Mouse (Mus musculus): ENCODE data around the gene Bicdl1. TPM values are rescaled to one million over a fixed set of nuclear protein-coding genes. Genes with fewer than 3 reads are reported as not detected.

The Bicdl1 gene
- polyA plus RNA-seq, 1 experiment from 2014 or later = 9.1 TPM

DNA sequence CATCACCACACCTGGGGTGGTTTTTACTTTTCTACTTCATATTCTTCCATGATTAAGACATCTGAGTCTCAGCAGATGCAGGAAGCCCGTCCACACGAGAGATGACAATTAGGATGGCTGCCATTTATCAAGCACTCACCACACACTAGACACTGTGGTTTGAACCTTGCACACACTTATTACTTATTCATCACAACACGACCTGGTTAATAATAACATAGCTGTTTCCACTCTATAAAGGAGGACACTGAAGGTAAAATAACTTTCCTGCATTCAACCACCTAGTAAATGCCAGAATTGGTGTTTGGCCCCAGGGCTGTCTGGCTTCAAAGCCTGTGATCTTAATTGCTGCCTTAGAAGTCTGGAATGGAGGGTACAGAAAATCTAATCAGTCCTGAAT is 10.7 kb downstream of the Bicdl1 start:
- no peak for DNase-seq (ENCODE audit: low spot score)
- no peak overlapping the region for H3K27ac ChIP-seq (replicated peaks)
- H3K27me3 ChIP-seq (replicated peaks; ENCODE audit: low read depth, poor library complexity, severe bottlenecking) = no peaks in the 10 kb centered on the region
- H3K4me1 ChIP-seq = no peaks in the 10 kb centered on the region
- WGBS = 72% methylated on average over 3 of the region's 3 CpGs
- H3K9me3 ChIP-seq = no peaks in the 10 kb centered on the region
- no peaks in the 10 kb centered on the region for H3K36me3 ChIP-seq (replicated peaks)
- no peak overlapping the region for H3K4me3 ChIP-seq

DNA sequence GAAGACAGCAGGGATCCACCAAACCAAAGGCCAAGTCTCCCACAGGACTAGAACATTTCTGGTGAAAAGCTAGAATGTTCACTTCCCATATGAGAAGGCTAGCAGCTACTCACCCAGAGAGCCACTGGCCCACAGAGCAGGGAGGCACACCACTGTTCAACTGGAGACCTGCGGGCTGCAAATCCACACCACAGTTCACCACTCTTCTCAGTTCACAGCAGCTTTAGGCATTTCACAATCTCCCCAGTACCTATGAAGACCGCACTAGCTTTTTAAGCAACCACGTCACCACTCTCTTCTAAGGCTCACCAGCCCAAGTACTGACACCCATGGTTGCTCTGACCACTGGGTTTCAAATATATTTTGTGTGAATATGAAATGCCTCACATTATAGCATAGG is 13.7 kb downstream of the Bicdl1 start:
- no peak for DNase-seq (ENCODE audit: low spot score)
- 94% methylated on average over 3 of the region's 3 CpGs for WGBS
- no peaks in the 10 kb centered on the region for H3K27me3 ChIP-seq (replicated peaks; ENCODE audit: low read depth, poor library complexity, severe bottlenecking)

DNA sequence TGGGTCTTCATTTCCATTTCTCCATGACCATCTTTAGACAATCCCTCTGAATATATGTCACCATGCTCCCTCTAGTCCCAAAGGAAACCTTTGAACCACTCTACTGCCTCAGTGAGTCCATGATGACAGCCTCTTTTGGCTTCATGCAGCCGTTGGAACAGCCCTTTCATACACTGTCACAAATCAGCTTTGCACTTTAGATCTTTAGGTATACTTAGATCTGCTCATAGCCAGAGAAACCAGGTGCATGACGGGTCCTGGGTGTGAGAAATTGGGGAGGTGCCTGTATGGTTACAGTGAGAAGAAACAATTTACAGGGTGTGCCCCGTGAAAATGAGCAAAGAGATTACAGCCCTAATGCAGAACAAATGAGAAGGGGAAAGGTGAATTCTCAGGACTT is 14.3 kb downstream of the Bicdl1 start:
- Histone ChIP-seq H3K9me3 (no peaks in the 10 kb centered on the region), H3K4me1 (no peaks in the 10 kb centered on the region), H3K36me3 (replicated peaks) (no peaks in the 10 kb centered on the region), H3K4me3 (no peak overlapping the region), H3K27me3 (replicated peaks; ENCODE audit: low read depth, poor library complexity, severe bottlenecking) (no peaks in the 10 kb centered on the region), H3K27ac (replicated peaks) (no peak overlapping the region)
- WGBS = 85% methylated on average over 3 of the region's 3 CpGs
- no peak for DNase-seq (ENCODE audit: low spot score)

More for the DNA sequence above, 13.7 kb downstream of the Bicdl1 start:
- H3K36me3 ChIP-seq (replicated peaks) = no peaks in the 10 kb centered on the region
- H3K4me1 ChIP-seq = no peaks in the 10 kb centered on the region
- no peaks in the 10 kb centered on the region for H3K9me3 ChIP-seq
- no peak overlapping the region for H3K4me3 ChIP-seq
- no peak overlapping the region for H3K27ac ChIP-seq (replicated peaks)

DNA sequence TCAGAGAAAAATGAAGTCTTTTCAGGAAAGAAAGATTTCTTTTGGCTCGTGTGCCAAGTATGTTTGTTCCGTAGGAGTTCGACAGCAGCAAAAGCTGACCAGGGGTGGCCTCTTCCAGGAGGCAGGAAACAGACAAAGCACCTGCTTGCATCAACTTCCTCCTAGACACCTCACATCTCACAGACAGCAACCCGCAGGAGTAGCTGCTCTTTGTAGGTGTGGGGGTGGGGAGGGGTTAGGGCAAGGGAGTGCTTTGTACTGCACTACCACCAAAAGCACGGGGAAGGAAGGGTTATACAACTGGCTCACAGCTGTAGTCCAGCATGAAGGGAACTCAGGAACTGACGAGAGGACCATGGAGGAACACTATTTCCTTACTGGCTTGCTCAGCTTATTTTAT is 15.0 kb downstream of the Bicdl1 start:
- no peaks in the 10 kb centered on the region for H3K4me1 ChIP-seq
- H3K36me3 ChIP-seq (replicated peaks) = no peaks in the 10 kb centered on the region
- no peak for DNase-seq (ENCODE audit: low spot score)
- 81% methylated on average over 6 of the region's 6 CpGs for WGBS
- no peaks in the 10 kb centered on the region for H3K27me3 ChIP-seq (replicated peaks; ENCODE audit: low read depth, poor library complexity, severe bottlenecking)
- H3K9me3 ChIP-seq = no peaks in the 10 kb centered on the region
- no peak overlapping the region for H3K27ac ChIP-seq (replicated peaks)
- H3K4me3 ChIP-seq = no peak overlapping the region

DNA sequence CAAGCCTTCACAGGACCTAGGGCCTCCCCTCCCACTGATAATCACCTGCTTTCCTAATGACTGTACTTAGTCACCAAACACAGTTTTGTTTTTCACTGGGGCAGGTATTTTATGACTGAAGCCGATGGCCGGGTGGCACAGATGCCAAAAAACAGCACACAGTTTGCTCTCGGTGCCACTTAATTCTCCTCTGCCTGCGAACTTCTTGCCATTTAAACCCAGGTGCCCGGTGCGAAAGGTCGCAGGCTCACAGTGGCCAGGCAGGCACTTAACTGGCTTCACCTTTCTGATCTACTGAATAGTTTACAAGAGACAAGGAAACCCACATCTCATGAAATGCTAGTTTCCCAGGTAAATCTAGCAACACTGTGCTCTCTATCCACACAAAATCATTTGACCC is 16.7 kb downstream of the Bicdl1 start:
- WGBS = 91% methylated on average over 7 of the region's 7 CpGs
- Histone ChIP-seq H3K4me3 (no peak overlapping the region), H3K36me3 (replicated peaks) (no peaks in the 10 kb centered on the region), H3K27me3 (replicated peaks; ENCODE audit: low read depth, poor library complexity, severe bottlenecking) (no peaks in the 10 kb centered on the region), H3K4me1 (no peaks in the 10 kb centered on the region), H3K27ac (replicated peaks) (no peak overlapping the region), H3K9me3 (no peaks in the 10 kb centered on the region)
- no peak for DNase-seq (ENCODE audit: low spot score)

DNA sequence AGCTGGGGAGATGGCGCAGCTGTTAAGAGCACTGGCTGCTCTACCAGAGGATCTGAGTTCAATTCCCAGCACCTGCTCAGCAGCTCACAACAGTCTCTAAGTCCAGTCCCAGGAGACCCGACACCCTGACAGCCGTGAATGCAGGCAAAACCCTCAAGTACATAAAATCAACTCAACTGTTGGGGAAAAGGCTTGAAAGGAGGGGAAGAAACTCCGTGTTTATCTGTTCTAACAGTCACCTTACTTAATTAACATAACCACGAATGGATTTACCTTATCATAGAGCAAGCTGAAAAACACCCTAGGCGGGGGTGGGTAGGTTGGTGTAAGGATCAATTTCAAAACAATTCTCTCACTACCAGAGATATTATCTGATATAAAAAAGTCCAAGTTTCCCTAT is 18.9 kb downstream of the Bicdl1 start:
- 78% methylated on average over 6 of the region's 6 CpGs for WGBS
- Histone ChIP-seq H3K27me3 (replicated peaks; ENCODE audit: low read depth, poor library complexity, severe bottlenecking) (no peaks in the 10 kb centered on the region), H3K4me3 (no peak overlapping the region), H3K36me3 (replicated peaks) (no peaks in the 10 kb centered on the region), H3K4me1 (no peaks in the 10 kb centered on the region), H3K9me3 (no peaks in the 10 kb centered on the region), H3K27ac (replicated peaks) (no peak overlapping the region)
- DNase-seq (ENCODE audit: low spot score) = no peak

DNA sequence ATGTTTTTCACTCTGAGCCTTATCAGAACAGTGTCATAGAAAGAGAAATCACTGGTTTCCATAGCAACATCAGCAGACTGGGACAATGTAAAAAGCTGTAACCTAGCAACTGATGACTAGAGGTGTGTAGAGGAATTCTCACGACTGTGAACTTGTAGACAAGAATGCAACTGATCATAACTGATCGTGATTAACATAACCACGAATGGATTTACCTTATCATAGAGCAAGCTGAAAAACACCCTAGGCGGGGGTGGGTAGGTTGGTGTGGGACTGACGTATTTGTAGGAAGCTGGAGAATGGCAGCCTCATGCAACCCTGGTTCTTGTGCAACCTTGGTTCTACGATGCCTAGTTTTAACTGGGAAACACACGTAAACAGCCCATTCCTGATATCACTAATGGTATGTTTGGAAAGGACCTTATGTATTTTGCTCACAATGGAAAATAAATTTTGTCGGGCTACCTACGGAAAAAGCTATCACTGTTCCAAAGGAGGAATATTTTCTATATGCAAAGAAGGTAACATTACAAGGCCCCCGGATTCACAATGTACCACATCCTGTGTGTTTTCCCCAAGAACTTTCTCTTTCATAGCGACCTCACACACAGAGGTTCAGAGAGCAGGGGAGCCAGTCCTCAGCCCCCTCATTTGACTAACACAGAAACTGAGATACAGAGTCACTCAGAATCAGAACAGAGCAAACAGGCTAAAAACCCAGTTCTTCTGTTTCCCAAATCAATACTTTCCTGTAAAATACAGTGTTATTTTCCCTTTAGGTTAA is 19.6 kb downstream of the Bicdl1 start:
- Histone ChIP-seq H3K4me1 (no peaks in the 10 kb centered on the region), H3K36me3 (replicated peaks) (no peaks in the 10 kb centered on the region), H3K27ac (replicated peaks) (no peak overlapping the region), H3K9me3 (no peaks in the 10 kb centered on the region), H3K27me3 (replicated peaks; ENCODE audit: low read depth, poor library complexity, severe bottlenecking) (no peaks in the 10 kb centered on the region), H3K4me3 (no peak overlapping the region)
- DNase-seq (ENCODE audit: low spot score) = no peak
- WGBS = 88% methylated on average over 11 of the region's 11 CpGs

DNA sequence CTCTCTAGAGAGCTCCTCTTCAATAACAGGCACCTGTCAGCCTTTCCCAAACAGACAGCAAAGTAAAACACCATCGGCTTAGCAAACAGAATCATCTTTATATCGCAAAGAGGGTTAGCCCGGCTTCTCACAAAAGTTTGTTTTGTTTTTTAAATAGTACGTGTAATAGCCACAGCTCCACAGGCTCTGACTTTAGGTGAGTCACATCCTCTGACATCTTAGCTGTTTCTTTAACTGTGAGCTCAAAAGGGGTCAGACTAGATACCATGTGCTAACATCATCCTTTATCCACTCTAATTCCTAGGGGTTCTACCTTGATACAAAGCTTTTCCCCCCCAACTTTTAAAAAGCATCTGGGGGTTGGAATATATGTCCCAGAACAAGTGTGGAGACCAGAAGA is 21.2 kb downstream of the Bicdl1 start:
- WGBS = 87% methylated on average over 4 of the region's 4 CpGs
- no peak for DNase-seq (ENCODE audit: low spot score)
- Histone ChIP-seq H3K4me3 (no peak overlapping the region), H3K27ac (replicated peaks) (no peak overlapping the region), H3K36me3 (replicated peaks) (no peaks in the 10 kb centered on the region), H3K4me1 (no peaks in the 10 kb centered on the region), H3K9me3 (no peaks in the 10 kb centered on the region), H3K27me3 (replicated peaks; ENCODE audit: low read depth, poor library complexity, severe bottlenecking) (no peaks in the 10 kb centered on the region)

DNA sequence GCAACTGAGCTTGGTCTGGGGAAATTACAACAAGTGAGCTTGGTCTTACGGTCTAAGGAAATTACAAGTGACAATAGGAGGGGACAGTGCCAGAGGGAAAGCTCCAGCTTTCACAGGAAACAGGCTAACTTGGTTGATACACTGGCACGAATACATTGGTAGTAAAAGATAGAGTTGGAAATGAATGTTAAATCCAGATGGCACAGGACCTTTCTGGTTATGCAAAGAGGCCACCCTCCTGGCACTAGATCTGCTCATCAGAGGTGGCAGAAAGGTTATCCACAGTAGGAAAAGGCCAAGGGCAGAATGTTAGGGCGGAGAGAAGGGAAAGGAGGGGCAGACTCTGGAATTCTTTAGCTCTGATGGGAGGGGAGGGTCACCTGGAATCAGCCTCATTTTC is 22.5 kb downstream of the Bicdl1 start:
- H3K27me3 ChIP-seq (replicated peaks; ENCODE audit: low read depth, poor library complexity, severe bottlenecking) = no peaks in the 10 kb centered on the region
- 0 out of 2 replicates have a peak, but pooled peaks cover 3% of the 10 kb centered on the region for H3K4me1 ChIP-seq
- H3K9me3 ChIP-seq = no peaks in the 10 kb centered on the region
- no peak overlapping the region for H3K4me3 ChIP-seq
- no peak for DNase-seq (ENCODE audit: low spot score)
- H3K27ac ChIP-seq (replicated peaks) = no peak overlapping the region
- 58% methylated on average over 3 of the region's 3 CpGs for WGBS
- no peaks in the 10 kb centered on the region for H3K36me3 ChIP-seq (replicated peaks)

DNA sequence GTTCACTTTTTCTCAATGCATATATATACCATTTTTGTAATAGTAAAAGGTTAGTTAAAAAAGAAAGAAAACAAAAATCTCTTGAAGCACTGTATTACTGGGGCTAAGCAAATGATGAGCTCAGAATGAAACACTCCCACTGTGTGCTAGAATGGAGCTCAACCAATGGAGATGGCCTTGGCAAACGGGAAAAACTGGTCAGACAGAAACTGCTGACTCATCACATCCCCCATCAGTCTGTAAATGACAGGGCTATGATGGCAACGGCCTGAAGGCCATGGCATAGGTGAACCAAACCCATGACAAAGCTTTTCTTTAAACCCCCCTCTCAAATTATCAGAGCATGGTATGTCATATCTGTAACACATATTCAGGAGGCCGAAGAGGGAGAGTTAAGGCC is 29.4 kb downstream of the Bicdl1 start:
- DNase-seq (ENCODE audit: low spot score) = no peak
- WGBS = 64% methylated on average over 3 of the region's 3 CpGs
- H3K4me3 ChIP-seq = no peak overlapping the region
- no peaks in the 10 kb centered on the region for H3K36me3 ChIP-seq (replicated peaks)
- H3K27me3 ChIP-seq (replicated peaks; ENCODE audit: low read depth, poor library complexity, severe bottlenecking) = no peaks in the 10 kb centered on the region
- no peak overlapping the region for H3K27ac ChIP-seq (replicated peaks)
- no peaks in the 10 kb centered on the region for H3K9me3 ChIP-seq
- peaks cover 8% of the 10 kb centered on the region; the same call in 1 of the 2 replicates for H3K4me1 ChIP-seq

DNA sequence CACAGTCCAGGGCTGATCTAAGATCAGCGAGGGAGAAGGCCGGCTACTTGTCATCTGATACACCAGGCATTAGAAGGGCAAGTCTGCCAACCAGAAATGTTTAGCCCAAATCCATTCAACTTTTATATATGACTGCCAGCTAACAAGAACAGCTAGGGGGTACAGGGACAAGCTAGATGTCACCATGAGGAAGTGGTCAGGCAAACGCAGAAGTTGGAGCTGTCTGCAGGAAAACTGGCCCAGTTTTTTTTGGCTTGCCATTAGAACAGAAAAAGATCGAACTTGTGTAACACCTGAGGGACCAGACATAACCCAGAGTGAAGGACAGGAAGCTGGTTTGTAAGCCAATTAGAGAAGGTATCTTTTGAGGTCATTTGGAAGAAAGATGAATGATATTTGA is 30.2 kb downstream of the Bicdl1 start:
- 79% methylated on average over 4 of the region's 4 CpGs for WGBS

DNA sequence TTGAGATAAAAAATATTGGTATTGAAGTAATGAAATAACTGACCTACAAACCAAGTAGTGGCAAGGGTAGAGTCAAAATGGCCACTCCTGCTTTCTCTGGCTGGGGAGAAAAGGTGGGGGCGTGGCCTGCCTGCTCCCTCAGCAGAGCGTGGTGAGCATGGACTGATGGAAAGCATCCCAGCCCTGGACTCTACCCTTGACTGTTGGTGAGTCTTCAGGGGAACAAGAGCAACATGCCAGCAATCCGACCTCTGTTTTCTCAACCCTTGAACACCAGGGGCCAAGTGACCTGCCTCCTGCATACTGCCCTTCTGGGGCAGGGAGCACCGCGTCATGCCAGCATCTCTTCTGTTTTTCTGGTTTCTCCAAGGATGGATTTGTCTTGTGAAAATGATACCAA is 34.6 kb downstream of the Bicdl1 start:
- DNase-seq (ENCODE audit: low spot score) = no peak
- H3K4me1 ChIP-seq = peaks cover 13% of the 10 kb centered on the region
- no peaks in the 10 kb centered on the region for H3K27me3 ChIP-seq (replicated peaks; ENCODE audit: low read depth, poor library complexity, severe bottlenecking)
- no peak overlapping the region for H3K4me3 ChIP-seq
- H3K27ac ChIP-seq (replicated peaks) = no peak overlapping the region
- WGBS = 65% methylated on average over 5 of the region's 5 CpGs
- no peaks in the 10 kb centered on the region for H3K36me3 ChIP-seq (replicated peaks)
- H3K9me3 ChIP-seq = no peaks in the 10 kb centered on the region

More for the DNA sequence above, 30.2 kb downstream of the Bicdl1 start:
- Histone ChIP-seq H3K27ac (replicated peaks) (no peak overlapping the region), H3K4me1 (peaks cover 8% of the 10 kb centered on the region; the same call in 1 of the 2 replicates), H3K9me3 (no peaks in the 10 kb centered on the region), H3K4me3 (no peak overlapping the region), H3K27me3 (replicated peaks; ENCODE audit: low read depth, poor library complexity, severe bottlenecking) (no peaks in the 10 kb centered on the region), H3K36me3 (replicated peaks) (no peaks in the 10 kb centered on the region)
- no peak for DNase-seq (ENCODE audit: low spot score)

DNA sequence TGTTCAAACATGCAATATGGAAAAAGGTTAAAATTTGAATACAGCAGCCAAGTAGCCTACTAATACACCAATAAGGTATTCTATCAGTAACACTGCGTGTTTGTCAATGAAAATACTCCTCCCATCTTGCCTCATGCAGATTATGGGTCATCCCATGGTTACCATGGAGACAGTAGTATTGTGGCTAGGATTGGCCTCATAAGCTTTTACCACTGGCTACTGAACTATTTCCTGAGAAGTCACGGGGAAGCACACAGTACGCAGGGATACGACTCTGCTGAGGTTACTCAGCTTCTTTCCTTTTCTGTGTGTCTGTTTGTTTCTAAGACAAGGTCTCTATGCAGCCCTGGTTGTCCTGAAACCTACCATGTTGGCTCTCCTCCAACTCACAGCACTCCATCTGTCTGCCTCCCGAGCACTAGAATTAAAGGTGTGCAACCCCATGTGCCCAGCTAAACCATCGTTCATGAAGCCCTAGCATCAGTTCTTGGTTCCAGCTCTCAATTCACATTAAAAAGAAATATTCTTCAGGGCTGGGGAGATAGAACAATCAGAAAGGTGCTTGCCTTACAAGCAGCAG is 36.1 kb downstream of the Bicdl1 start:
- Histone ChIP-seq H3K4me3 (no peak overlapping the region), H3K36me3 (replicated peaks) (no peaks in the 10 kb centered on the region), H3K9me3 (no peaks in the 10 kb centered on the region), H3K4me1 (peaks cover 13% of the 10 kb centered on the region), H3K27me3 (replicated peaks; ENCODE audit: low read depth, poor library complexity, severe bottlenecking) (no peaks in the 10 kb centered on the region), H3K27ac (replicated peaks) (no peak overlapping the region)
- no peak for DNase-seq (ENCODE audit: low spot score)
- 85% methylated on average over 6 of the region's 6 CpGs for WGBS
